Mouse (Mus musculus) mature B cell (primary cell): ENCODE measurements around the gene Chil3.
"Not testable (repeated sequence)": the region's sequence is repeated elsewhere in the genome, so short reads cannot be mapped to it uniquely, and the experiment has no call there.

ENCODE experiments used
- in situ Hi-C: fragments of 300-500 bp; cut with MboI; formaldehyde crosslinking; loops from 2 replicates; pipeline ENCODE4 v1.14.3; 2019

Gene Chil3

GRCm38 (mm10) chr3:106167464-106167863 lies at the start of gene Chil3:
Gene Chil3, minus strand, starts transcription at chr3:106167564.
- in situ Hi-C loops, result no loop called here

- in situ Hi-C loops, result not testable (repeated sequence)
Observed at GRCm38 (mm10) chr3:106198030-106198429, 30.7 kb upstream of the Chil3 start.

- in situ Hi-C loops, result not testable (repeated sequence)
Observed at GRCm38 (mm10) chr3:106197246-106197645, 29.9 kb upstream of the Chil3 start.

GRCm38 (mm10) chr3:106196276-106196675 lies 28.9 kb upstream of the Chil3 start:
- in situ Hi-C loops, result no loop called here

GRCm38 (mm10) chr3:106195486-106195885 lies 28.1 kb upstream of the Chil3 start:
- in situ Hi-C loops, result no loop called here

- in situ Hi-C loops, result no loop called here
Observed at GRCm38 (mm10) chr3:106187991-106188390, 20.6 kb upstream of the Chil3 start.

- in situ Hi-C loops, result no loop called here
Observed at GRCm38 (mm10) chr3:106177509-106178189, 10.3 kb upstream of the Chil3 start.

- in situ Hi-C loops, result not testable (repeated sequence)
Observed at GRCm38 (mm10) chr3:106174971-106175370, 7.6 kb upstream of the Chil3 start.

GRCm38 (mm10) chr3:106172506-106172905 lies 5.1 kb upstream of the Chil3 start:
- in situ Hi-C loops, result not testable (repeated sequence)

- in situ Hi-C loops, result no loop called here
Observed at GRCm38 (mm10) chr3:106171135-106171731, 3.9 kb upstream of the Chil3 start.

GRCm38 (mm10) chr3:106170522-106171053 lies 3.2 kb upstream of the Chil3 start:
- in situ Hi-C loops, result no loop called here

GRCm38 (mm10) chr3:106154413-106154812 lies 13.0 kb downstream of the Chil3 start:
- in situ Hi-C loops, result no loop called here

- in situ Hi-C loops, result no loop called here
Observed at GRCm38 (mm10) chr3:106144081-106144480, 23.3 kb downstream of the Chil3 start.

GRCm38 (mm10) chr3:106131690-106132089 lies 35.7 kb downstream of the Chil3 start:
- in situ Hi-C loops, result no loop called here

GRCm38 (mm10) chr3:106128807-106129493 lies 38.4 kb downstream of the Chil3 start:
- in situ Hi-C loops, result no loop called here

GRCm38 (mm10) chr3:106126999-106127398 lies 40.4 kb downstream of the Chil3 start:
- in situ Hi-C loops, result no loop called here

GRCm38 (mm10) chr3:106112929-106113328 lies 54.4 kb downstream of the Chil3 start, which contains the start of gene Chia1:
Gene Chia1, plus strand, starts transcription at chr3:106113229.
- in situ Hi-C loops, result no loop called here
